Mouse (Mus musculus) ES-E14 (cell line): ENCODE results near the gene Xpa. TPM values are rescaled to one million over a fixed set of nuclear protein-coding genes. Genes with fewer than 3 reads are reported as not detected.

Experiments
- DNase-seq: peaks from one replicate; pipeline ENCODE4 v3.0.0-alpha.2; 2013; ENCODE audit warnings: low read depth, low spot score
- H3K27ac ChIP-seq: 2 replicates; pipeline ENCODE4 v1.5.1; 2012; ENCODE audit warnings: low read depth, mild to moderate bottlenecking, low read length, moderate library complexity, mixed read lengths; ENCODE audit not compliant: poor library complexity, insufficient read depth, severe bottlenecking
- H3K36me3 ChIP-seq: 2 replicates; pipeline ENCODE4 v1.6.1; 2012; ENCODE audit warnings: mild to moderate bottlenecking, low read length, moderate library complexity, mixed read lengths; ENCODE audit not compliant: control insufficient read depth, poor library complexity, insufficient read depth, severe bottlenecking
- H3K4me1 ChIP-seq, 2 experiments: fragments of 150-350 bp in 1 of 2; sonication (generic) in 1 of 2; 2 replicates each; pipeline ENCODE4 v1.6.1; 2012; ENCODE audit warnings: low read length in 2 of 2, mild to moderate bottlenecking in 1 of 2, mixed read lengths in 1 of 2; ENCODE audit not compliant: control insufficient read depth in 2 of 2, insufficient read depth in 2 of 2, poor library complexity in 1 of 2
- H3K4me3 ChIP-seq, 2 experiments: fragments of 150-350 bp in 1 of 2; sonication (generic) in 1 of 2; 2 replicates each; pipeline ENCODE4 v1.5.1; 2012; ENCODE audit warnings: low read length in 2 of 2, low read depth in 1 of 2, mild to moderate bottlenecking in 1 of 2, mixed read lengths in 1 of 2; ENCODE audit not compliant: insufficient read depth in 1 of 2, poor library complexity in 1 of 2, severe bottlenecking in 1 of 2
- H3K9ac ChIP-seq: 2 replicates; pipeline ENCODE4 v1.6.1; 2012; ENCODE audit warnings: low read depth, mild to moderate bottlenecking, low read length, mixed read lengths; ENCODE audit not compliant: poor library complexity, insufficient read depth, severe bottlenecking
- H3K9me3 ChIP-seq: fragments of 150-350 bp; sonication (generic); 2 replicates; pipeline ENCODE4 v1.6.1; 2012; ENCODE audit warnings: low read depth, mild to moderate bottlenecking, low read length; ENCODE audit not compliant: control insufficient read depth, insufficient read depth
- CHD2 ChIP-seq: IDR thresholded peaks from 2 replicates; pipeline ENCODE4 v1.6.1; 2014; ENCODE audit warnings: mild to moderate bottlenecking, low read depth, low read length, inconsistent platforms
- HCFC1 ChIP-seq: IDR thresholded peaks from 2 replicates; pipeline ENCODE4 v1.6.1; 2012; ENCODE audit warnings: low read length, inconsistent platforms, borderline replicate concordance; ENCODE audit not compliant: insufficient read depth
- MAFK ChIP-seq: IDR thresholded peaks from 2 replicates; pipeline ENCODE4 v1.6.1; 2014; ENCODE audit warnings: mild to moderate bottlenecking, low read depth, low read length, inconsistent platforms; ENCODE audit not compliant: insufficient read depth
- ZC3H11A ChIP-seq: IDR thresholded peaks from 2 replicates; pipeline ENCODE4 v1.6.1; 2012; ENCODE audit warnings: low read depth, mild to moderate bottlenecking, inconsistent platforms, low read length, borderline replicate concordance
- ZNF384 ChIP-seq: IDR thresholded peaks from 2 replicates; pipeline ENCODE4 v1.6.1; 2012; ENCODE audit warnings: low read depth, low read length, inconsistent platforms
- in situ Hi-C, 2 experiments: fragments of 600-800 bp; cut with MboI; formaldehyde crosslinking; loops; one replicate each; pipeline ENCODE4 v1.15.1; 2025; ENCODE audit warnings: low sequenced_read_pairs in 2 of 2, inconsistent platforms in 1 of 2; ENCODE audit not compliant: unreplicated experiment in 2 of 2
- total RNA-seq: library from RNA; depleted of rRNA; stranded (reverse); fragments of 300-350 nt; gene quantifications from 2 replicates; pipeline ENCODE4 v1.2.3, GENCODE M21; 2012; rRNA removed

Gene Xpa
- total RNA-seq: 10.5 and 11.7 TPM in 2 replicates

DNA sequence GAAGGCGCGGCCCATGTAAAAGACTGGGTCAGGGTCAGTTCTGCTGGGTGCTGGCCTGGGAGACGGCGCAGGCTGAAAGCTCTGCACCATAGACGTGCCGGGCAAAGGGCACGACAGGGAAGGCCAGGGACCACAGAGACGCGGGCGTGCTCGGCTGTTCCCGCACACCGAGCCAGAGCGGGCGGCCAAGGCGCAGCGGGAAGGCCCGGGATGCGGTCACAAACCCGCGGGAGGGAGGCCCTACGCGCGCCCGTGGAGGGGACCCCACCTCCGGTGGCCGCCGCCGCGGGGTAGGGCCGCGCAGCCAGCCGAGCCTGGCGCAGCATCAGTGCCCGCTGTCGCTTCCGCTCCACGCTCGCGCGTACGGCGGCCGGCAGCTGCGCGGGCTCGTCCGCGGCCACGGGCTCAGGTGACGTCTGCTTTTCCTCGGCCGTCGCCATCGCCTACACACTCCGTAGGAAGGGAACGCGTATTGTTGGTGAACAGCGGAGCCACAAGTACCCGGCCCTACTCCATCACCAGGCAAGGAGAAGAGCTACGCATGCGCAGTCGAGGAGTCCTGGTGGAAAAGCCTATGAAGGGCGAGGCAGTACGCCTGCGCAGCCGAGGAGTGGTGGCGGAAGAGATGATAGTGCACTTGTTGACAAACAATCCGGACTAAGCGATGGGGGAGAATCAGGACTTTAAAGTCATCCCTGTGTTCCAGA is at the start of gene Xpa:
Gene Xpa (minus strand): TSS at position 531 of the 707 bp plus-strand sequence.
- Histone ChIP-seq H3K36me3 (peaks cover 2% of the 10 kb centered on the region; the same call in 1 of the 2 replicates), H3K4me3 (peak within 1 kb of the TSS; percentile 89 to 92), H3K9me3 (no peaks in the 10 kb centered on the region), H3K4me1 (peaks cover 2 to 6% of the 10 kb centered on the region in 2 experiments; a peak in 2 of 4 replicates), H3K27ac (no peak within 1 kb of the TSS), H3K9ac (peak within 1 kb of the TSS; percentile 79)
- in situ Hi-C loops: no loop called here
- peak; percentile 96 for DNase-seq
- TF ChIP-seq HCFC1 (0 out of 2 replicates have a peak, but pooled peaks have one; percentile 10), ZC3H11A (no peak)

DNA sequence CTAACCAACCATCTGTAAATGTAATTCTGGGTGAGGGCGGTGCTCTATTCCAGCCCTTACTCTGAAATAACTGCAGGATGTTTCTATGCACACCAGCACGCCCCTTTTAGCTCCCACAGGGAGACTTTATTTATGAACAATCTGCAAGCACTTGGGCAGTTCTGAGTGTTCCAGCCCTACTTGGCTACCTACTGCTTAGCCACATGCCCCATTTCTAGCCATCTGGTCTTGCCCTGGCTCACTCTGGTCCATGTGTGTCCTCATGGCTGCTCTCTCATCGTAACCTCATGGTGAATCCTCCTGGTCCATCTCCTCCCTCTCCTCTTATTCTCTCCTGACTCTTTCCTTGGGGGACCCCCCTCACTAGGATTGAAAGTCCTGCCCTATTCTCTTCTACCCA is 39.8 kb upstream of the Xpa start:
- TF ChIP-seq ZC3H11A: no peak
- TF ChIP-seq CHD2: no peak
- TF ChIP-seq MAFK: no peak
- TF ChIP-seq ZNF384: no peak
- TF ChIP-seq HCFC1: no peak
- Histone ChIP-seq H3K4me1 (no peaks in the 10 kb centered on the region), H3K36me3 (no peaks in the 10 kb centered on the region), H3K9ac (no peak overlapping the region), H3K4me3 (no peak overlapping the region), H3K9me3 (no peaks in the 10 kb centered on the region), H3K27ac (no peak overlapping the region)
- in situ Hi-C loops: no loop called here
- DNase-seq: no peak

DNA sequence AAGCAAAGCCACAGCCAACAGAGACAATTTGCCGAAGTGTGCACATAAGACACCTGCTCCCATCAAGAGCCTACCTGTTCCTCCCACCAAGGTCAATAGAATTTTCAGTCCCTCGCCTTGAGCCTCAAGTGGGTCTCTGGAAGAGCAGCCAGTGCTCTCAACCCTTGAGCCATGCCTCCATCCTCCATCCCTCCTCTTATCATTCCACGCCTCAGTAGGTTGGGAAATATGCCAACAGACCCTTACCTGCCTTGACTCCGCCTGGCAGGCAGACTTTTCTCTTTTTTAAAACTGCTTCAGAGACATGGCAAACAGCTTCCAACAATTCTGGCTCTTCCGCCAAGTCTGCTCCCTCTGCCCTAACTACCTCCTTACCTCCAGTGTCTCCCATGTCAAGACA is 38.6 kb upstream of the Xpa start:
- no peaks in the 10 kb centered on the region for H3K36me3 ChIP-seq
- no peaks in the 10 kb centered on the region for H3K4me1 ChIP-seq
- no peak for TF ChIP-seq MAFK
- no peak for DNase-seq
- no peak overlapping the region for H3K27ac ChIP-seq
- no peak overlapping the region for H3K4me3 ChIP-seq
- in situ Hi-C loops: no loop called here
- no peaks in the 10 kb centered on the region for H3K9me3 ChIP-seq
- no peak overlapping the region for H3K9ac ChIP-seq

DNA sequence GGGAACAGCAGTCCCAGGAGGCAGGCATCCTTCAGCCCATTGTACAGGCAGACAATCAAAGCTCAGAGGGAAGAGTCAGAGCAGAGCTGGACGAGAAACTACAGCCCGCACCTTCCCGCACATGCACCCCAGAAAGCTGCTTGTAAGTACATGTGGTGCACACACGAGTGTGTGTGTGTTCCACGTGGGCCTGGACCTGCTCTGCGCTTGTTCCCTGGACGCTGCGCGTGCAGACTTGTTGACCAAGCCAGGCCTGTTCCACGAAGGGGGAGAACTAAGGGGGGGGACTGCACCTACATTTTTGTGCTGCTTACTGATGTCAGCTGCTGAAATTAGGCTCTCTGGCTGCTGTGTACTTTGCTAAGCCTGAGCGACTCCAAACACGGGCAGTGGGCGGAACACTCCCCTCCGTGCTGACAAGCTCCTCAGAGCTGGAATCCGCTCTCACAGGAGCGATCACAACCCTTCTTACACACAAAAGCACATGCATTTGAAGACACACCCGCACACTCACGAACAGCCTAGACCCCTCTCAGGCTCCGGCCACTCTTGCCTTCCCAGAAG is 30.9 kb upstream of the Xpa start:
- Histone ChIP-seq H3K4me3 (no peak overlapping the region), H3K9ac (no peak overlapping the region), H3K27ac (no peak overlapping the region), H3K36me3 (no peaks in the 10 kb centered on the region), H3K9me3 (no peaks in the 10 kb centered on the region), H3K4me1 (no peaks in the 10 kb centered on the region; a peak in 1 of 4 replicates)
- TF ChIP-seq HCFC1 (no peak), ZNF384 (no peak), CHD2 (no peak), ZC3H11A (no peak), MAFK (no peak)
- in situ Hi-C loops: no loop called here
- no peak for DNase-seq

DNA sequence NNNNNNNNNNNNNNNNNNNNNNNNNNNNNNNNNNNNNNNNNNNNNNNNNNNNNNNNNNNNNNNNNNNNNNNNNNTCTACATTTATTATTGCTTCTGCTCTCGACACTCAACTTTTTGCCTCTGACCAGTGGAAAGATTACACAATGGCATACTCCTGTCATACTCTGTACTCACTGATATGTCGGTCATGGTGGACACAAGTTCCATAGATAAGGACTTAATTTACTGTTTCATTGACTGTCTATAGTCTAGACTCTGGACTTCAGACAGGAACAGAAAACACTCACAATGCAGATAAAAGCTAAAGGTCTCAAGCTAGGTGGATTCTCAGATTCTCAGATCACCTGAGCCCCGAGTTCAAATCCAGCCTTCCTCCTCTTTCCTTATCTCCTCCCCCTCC is 25.0 kb upstream of the Xpa start:
- TF ChIP-seq HCFC1: no peak
- TF ChIP-seq ZC3H11A: no peak
- TF ChIP-seq MAFK: no peak
- no peak for TF ChIP-seq CHD2
- TF ChIP-seq ZNF384: no peak
- H3K4me1 ChIP-seq: no peaks in the 10 kb centered on the region; a peak in 1 of 4 replicates
- in situ Hi-C loops: no loop called here
- no peak overlapping the region for H3K4me3 ChIP-seq
- no peak overlapping the region for H3K9ac ChIP-seq
- H3K9me3 ChIP-seq: no peaks in the 10 kb centered on the region
- no peak overlapping the region for H3K27ac ChIP-seq
- no peak for DNase-seq
- no peaks in the 10 kb centered on the region for H3K36me3 ChIP-seq
